In genomic region chr5:107082011-107082410, GRCm38 (mm10) we compare ENCODE assay signal across 20 mouse cellular contexts.
DNase-seq lines count a peak whose midpoint lies in the region; ATAC-seq lines count a peak whose summit lies in the region.
"Had no signal": no experiment of that assay in that cellular context is flagged by ENCODE, and none has a peak within 500 bp of the region (broad histone marks: within the 10 kb centered on the region; RNA-seq: fewer than 3 reads in every experiment).

No protein-coding gene starts in this region.

- peaks cover 3% of the 10 kb centered on the region; the same call in 1 of the 2 replicates for H3K27me3 ChIP-seq in heart, embryonic 13.5 days (replicated peaks)
- no peaks in the 10 kb centered on the region for H3K27me3 ChIP-seq in kidney, embryonic 15.5 days
- no peaks in the 10 kb centered on the region for H3K27me3 ChIP-seq in kidney, embryonic 16.5 days (ENCODE audit: insufficient read depth, low read length)
- H3K27me3 ChIP-seq in limb, embryonic 15.5 days: no peaks in the 10 kb centered on the region
- H3K27me3 ChIP-seq: embryonic facial prominence, embryonic 12.5 days; hindbrain, embryonic 12.5 days had no signal

- peaks cover 25% of the 10 kb centered on the region for H3K4me1 ChIP-seq in heart, embryonic 13.5 days
- H3K4me1 ChIP-seq in kidney, embryonic 15.5 days: peaks cover 47% of the 10 kb centered on the region
- peaks cover 36% of the 10 kb centered on the region for H3K4me1 ChIP-seq in kidney, embryonic 16.5 days (ENCODE audit: insufficient read depth, low read length)
- H3K4me1 ChIP-seq in limb, embryonic 15.5 days: peaks cover 27% of the 10 kb centered on the region

- no peak overlapping the region for H3K9ac ChIP-seq in heart, embryonic 13.5 days
- H3K9ac ChIP-seq in kidney, embryonic 15.5 days: no peak overlapping the region
- H3K9ac ChIP-seq in kidney, embryonic 16.5 days (replicated peaks; ENCODE audit: low read length): no peak overlapping the region
- H3K9ac ChIP-seq in limb, embryonic 15.5 days: no peak overlapping the region
- H3K9ac ChIP-seq: embryonic facial prominence, embryonic 12.5 days; forebrain, embryonic 12.5 days; hindbrain, embryonic 12.5 days had no signal

- H3K9me3 ChIP-seq in heart, embryonic 13.5 days: no peaks in the 10 kb centered on the region
- H3K9me3 ChIP-seq in kidney, embryonic 15.5 days (replicated peaks): no peaks in the 10 kb centered on the region
- H3K9me3 ChIP-seq in kidney, embryonic 16.5 days (ENCODE audit: low read length): no peaks in the 10 kb centered on the region
- no peaks in the 10 kb centered on the region for H3K9me3 ChIP-seq in limb, embryonic 15.5 days
- H3K9me3 ChIP-seq: embryonic facial prominence, embryonic 12.5 days; forebrain, embryonic 12.5 days; hindbrain, embryonic 12.5 days had no signal

- H3K36me3 ChIP-seq in heart, embryonic 13.5 days: no peaks in the 10 kb centered on the region
- H3K36me3 ChIP-seq in kidney, embryonic 15.5 days: no peaks in the 10 kb centered on the region
- H3K36me3 ChIP-seq in kidney, embryonic 16.5 days (ENCODE audit: insufficient read depth, low read length): no peaks in the 10 kb centered on the region
- no peaks in the 10 kb centered on the region for H3K36me3 ChIP-seq in limb, embryonic 15.5 days
- H3K36me3 ChIP-seq: embryonic facial prominence, embryonic 12.5 days; forebrain, embryonic 12.5 days; hindbrain, embryonic 12.5 days had no signal

- H3K27ac ChIP-seq in heart, embryonic 13.5 days (replicated peaks): 0 out of 2 replicates have a peak overlapping the region, but pooled peaks have one; percentile 29
- 0 out of 2 replicates have a peak overlapping the region, but pooled peaks have one; percentile 19 for H3K27ac ChIP-seq in kidney, embryonic 15.5 days
- H3K27ac ChIP-seq in kidney, embryonic 16.5 days (ENCODE audit: low read length): no peak overlapping the region
- peak overlapping the region; percentile 27; the same call in 1 of the 2 replicates for H3K27ac ChIP-seq in limb, embryonic 15.5 days
- H3K27ac ChIP-seq: forebrain, embryonic 12.5 days; hindbrain, embryonic 12.5 days had no signal

- ATAC-seq in heart, embryonic 13.5 days (ENCODE audit: extremely low read depth, insufficient number of reproducible peaks, low FRiP score, low TSS enrichment): no peak
- no peak for ATAC-seq in kidney, embryonic 15.5 days (replicated peaks; ENCODE audit: low FRiP score)
- ATAC-seq in kidney, embryonic 16.5 days (ENCODE audit: low FRiP score, low TSS enrichment): no peak
- no peak for ATAC-seq in limb, embryonic 15.5 days (ENCODE audit: insufficient number of reproducible peaks, low FRiP score, low TSS enrichment, low read depth)
- ATAC-seq: forebrain, embryonic 16.5 days; hindbrain, embryonic 16.5 days had no signal

- intact Hi-C loops in heart, postnatal 10 days (cut with DNase I): no loop called here

- WGBS in heart, embryonic 13.5 days: 75% methylated on average over 3 of the region's 3 CpGs
- 52% methylated on average over 3 of the region's 3 CpGs for WGBS in kidney, embryonic 15.5 days
- 54% methylated on average over 3 of the region's 3 CpGs for WGBS in kidney, embryonic 16.5 days
- WGBS in limb, embryonic 15.5 days: 83% methylated on average over 3 of the region's 3 CpGs

- H3K4me2 ChIP-seq in heart, embryonic 13.5 days: no peak overlapping the region
- no peak overlapping the region for H3K4me2 ChIP-seq in kidney, embryonic 15.5 days
- no peak overlapping the region for H3K4me2 ChIP-seq in kidney, embryonic 16.5 days (replicated peaks; ENCODE audit: low read depth, low read length)
- no peak overlapping the region for H3K4me2 ChIP-seq in limb, embryonic 15.5 days
- H3K4me2 ChIP-seq: embryonic facial prominence, embryonic 12.5 days; forebrain, embryonic 12.5 days; heart, embryonic 11.5 days; hindbrain, embryonic 12.5 days had no signal

- H3K4me3 ChIP-seq in heart, embryonic 13.5 days: no peak overlapping the region
- H3K4me3 ChIP-seq in kidney, embryonic 15.5 days (replicated peaks): no peak overlapping the region
- no peak overlapping the region for H3K4me3 ChIP-seq in kidney, embryonic 16.5 days (ENCODE audit: low read length)
- no peak overlapping the region for H3K4me3 ChIP-seq in limb, embryonic 15.5 days
- H3K4me3 ChIP-seq: embryonic facial prominence, embryonic 12.5 days; forebrain, embryonic 12.5 days; hindbrain, embryonic 12.5 days had no signal

- no peak for DNase-seq in heart, postnatal 10 days
- peak; percentile 27 for DNase-seq in adipocyte (ENCODE audit: low spot score)
- DNase-seq: adrenal gland, postnatal 10 days; cerebellum, adult 11 months; cerebellum, adult 8-10 months; cerebellum, postnatal 14 days; embryo, embryonic 11 days; gastrocnemius, postnatal 10 days; heart, adult 18-20 months; heart, postnatal 4 days had no signal
